Mouse (Mus musculus) frontal cortex, postnatal 36 days (tissue): ENCODE measurements around the gene Tnr.
"Not testable (repeated sequence)": the region's sequence is repeated elsewhere in the genome, so short reads cannot be mapped to it uniquely, and the experiment has no call there.

Experiments used
- DNase-seq, 2 experiments: peaks; one replicate each; pipeline ENCODE4 v3.0.0; 2022; ENCODE audit warnings: low spot score in 2 of 2

The Tnr gene

DNA sequence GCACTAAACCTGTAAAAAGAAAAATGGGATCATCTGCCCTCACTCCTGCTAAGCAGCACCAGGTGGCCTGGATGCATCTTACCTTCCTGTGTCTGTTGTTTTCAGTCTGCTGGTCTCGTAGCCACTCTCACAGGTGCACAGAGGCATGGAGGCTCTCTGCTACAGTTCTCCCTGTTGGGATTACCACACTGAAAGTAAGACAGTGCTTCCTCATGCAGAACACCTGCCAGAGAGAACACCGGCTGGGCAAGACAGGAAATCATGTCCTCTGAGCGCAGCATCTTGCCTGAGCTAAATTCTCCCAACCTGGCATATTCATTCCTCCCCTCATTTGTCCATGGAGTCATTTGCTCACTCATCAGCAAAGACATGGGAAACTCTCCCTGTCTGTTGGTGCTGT is 415.8 kb downstream of the Tnr start:
- DNase-seq = no peak

DNA sequence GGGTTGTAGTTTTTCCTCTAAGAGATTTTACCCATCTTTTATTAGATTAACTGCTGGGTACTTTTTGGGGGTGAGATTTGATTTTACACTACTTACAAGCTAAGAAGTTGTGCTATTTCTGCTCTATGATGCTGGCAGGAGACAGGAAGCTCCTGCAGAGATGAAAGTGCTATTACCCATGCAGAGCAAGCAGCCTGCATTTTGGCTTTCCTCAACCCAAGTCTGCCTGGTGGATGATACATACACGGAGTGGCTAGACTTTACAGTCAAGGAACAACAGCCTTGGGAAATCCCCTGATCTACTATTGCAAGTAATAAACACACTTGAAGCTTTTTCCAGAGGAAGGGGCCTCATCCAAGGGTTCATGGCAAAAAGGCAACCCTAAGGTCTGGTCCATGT is 430.0 kb downstream of the Tnr start:
- DNase-seq = no peak

DNA sequence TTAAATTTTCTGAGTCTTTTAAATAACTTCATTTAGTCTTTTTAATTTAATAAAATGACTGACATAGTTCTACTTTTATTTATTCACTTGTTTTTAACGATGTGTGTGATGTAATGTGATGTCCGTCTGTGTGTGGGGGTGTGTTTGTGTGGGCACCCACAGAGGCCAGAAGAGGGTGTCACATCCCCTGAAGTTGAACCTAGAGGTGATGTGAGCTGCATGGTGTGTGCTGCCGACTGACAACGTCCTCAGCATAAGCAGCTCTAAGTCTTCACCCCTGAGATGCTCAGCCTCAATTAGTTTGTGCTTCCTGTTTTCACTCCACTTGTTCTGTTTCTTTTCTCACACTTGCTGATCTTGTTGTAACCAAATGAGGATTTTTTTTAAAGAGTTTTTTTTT is 439.8 kb downstream of the Tnr start:
- DNase-seq = no peak

DNA sequence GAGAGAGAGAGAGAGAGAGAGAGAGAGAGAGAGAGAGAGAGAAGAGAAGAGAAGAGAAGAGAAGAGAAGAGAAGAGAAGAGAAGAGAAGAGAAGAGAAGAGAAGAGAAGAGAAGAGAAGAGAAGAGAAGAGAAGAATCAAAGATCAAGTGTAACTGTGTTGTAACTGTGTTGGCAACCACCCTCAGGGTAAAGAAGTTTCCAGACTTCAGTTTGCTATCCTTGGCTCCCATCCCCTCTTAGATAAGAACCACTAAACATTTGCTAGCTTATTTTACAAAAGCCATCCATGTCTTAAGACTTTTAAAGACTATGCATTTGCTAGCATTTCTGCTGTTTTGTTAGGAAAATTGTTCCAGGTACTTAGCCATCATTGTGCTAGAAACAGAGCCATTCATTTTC is 442.7 kb downstream of the Tnr start:
- not testable (repeated sequence) for DNase-seq

GRCm38 (mm10) chr1:159968395-159968794 is 444.8 kb downstream of the Tnr start:
- no peak for DNase-seq

DNA sequence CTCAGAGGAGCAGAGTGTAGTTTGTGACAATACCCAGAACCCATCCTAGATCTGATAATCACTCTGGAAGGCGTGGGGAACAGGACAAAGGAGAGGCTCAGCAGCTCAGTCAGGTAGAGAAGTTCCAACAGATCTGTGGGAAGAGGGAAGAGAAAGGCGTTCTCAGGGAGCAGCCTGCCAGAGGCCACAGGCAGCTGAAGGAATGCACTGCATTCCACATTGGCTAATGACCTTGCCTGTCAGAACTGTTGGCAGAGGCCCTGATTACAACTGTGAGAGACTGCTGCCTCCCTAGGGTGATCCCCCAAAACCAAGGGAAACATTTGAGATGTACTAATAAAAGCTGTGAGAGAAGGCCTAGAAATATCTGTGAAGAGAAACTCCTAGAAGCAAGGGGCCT is 454.2 kb downstream of the Tnr start:
- DNase-seq = no peak

DNA sequence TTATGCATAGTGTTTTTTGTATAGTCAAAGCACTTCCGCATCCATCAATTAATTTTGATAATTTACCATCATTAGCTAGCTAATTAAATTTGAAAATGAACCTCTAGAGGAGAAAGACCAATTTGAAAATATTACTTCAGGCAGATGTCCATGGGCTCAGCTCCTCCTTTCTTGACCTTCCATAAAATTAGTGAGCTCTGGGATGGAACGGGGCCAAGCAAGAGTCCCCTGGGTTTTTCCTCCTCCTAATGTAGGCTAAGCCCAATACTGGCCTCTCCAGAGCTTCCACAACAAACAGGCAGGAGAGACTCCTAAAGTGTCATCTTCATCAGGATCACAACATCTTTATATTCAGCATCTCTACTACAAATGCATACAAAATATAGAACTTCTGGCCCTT is 455.5 kb downstream of the Tnr start:
- DNase-seq = no peak

DNA sequence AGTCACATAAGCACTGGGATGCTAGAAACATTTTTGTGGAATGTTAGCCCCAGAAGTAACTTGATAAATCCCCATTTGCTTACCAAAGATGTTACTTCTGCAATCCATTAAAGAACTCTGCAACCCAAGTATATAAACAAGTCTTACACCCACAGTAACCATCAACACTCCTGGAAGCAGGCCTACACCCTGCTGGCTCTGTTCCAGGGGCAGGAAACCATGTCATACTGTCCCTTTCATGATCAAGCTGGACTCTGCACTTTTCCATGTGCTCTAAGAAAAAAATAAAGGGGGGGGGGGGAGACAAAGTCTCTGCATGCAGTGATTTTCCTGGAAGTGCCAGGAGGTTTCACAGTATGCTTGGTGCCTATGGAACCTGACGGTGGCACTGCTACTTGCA is 456.8 kb downstream of the Tnr start:
- DNase-seq = no peak
